Mouse (Mus musculus) embryonic facial prominence, embryonic 12.5 days (tissue): ENCODE results near the gene Arl8b. TPM values are rescaled to one million over a fixed set of nuclear protein-coding genes. Genes with fewer than 3 reads are reported as not detected.
A peak's percentile ranks its signal among the peaks of the same experiment; 100 is the strongest.

Experiments used
- ATAC-seq: fragments of 200-750 bp; cut with Nextera tagmentation; 2 replicates; pipeline ENCODE4 v1.8.0; 2017; ENCODE audit not compliant: insufficient number of reproducible peaks, insufficient read depth, low FRiP score, low TSS enrichment
- H3K27ac ChIP-seq: fragments of 300-500 bp; sonication (generic); 2 replicates; pipeline ENCODE4 v1.5.1; 2016; ENCODE audit warnings: mild to moderate bottlenecking
- H3K27me3 ChIP-seq: fragments of 300-500 bp; sonication (generic); 2 replicates; pipeline ENCODE4 v1.6.1; 2016; ENCODE audit warnings: mild to moderate bottlenecking, moderate library complexity
- H3K36me3 ChIP-seq: fragments of 300-500 bp; sonication (generic); 2 replicates; pipeline ENCODE4 v1.6.1; 2016; ENCODE audit warnings: mild to moderate bottlenecking
- H3K4me1 ChIP-seq: fragments of 300-500 bp; sonication (generic); 2 replicates; pipeline ENCODE4 v1.6.1; 2016
- H3K4me2 ChIP-seq: fragments of 300-500 bp; sonication (generic); replicated peaks from 2 replicates; pipeline ENCODE4 v1.6.1; 2016; ENCODE audit warnings: mild to moderate bottlenecking, moderate library complexity
- H3K4me3 ChIP-seq: fragments of 300-500 bp; sonication (generic); 2 replicates; pipeline ENCODE4 v1.5.1; 2016; ENCODE audit warnings: mild to moderate bottlenecking
- H3K9ac ChIP-seq: fragments of 300-500 bp; sonication (generic); 2 replicates; pipeline ENCODE4 v1.6.1; 2016; ENCODE audit warnings: mild to moderate bottlenecking, moderate library complexity
- H3K9me3 ChIP-seq: fragments of 300-500 bp; sonication (generic); 2 replicates; pipeline ENCODE4 v1.6.1; 2016; ENCODE audit warnings: mild to moderate bottlenecking, moderate library complexity
- WGBS: fragments of 180-500 bp; shearing (Covaris S2); methylation state at CpG from one replicate; pipeline ENCODE4 v1.1.7; 2016; 5-methylcytosine and 5-hydroxymethylcytosine counted together
- polyA plus RNA-seq: library from polyadenylated mRNA; unstranded; fragments of >200 nt; fragmentation: Nextera tagmentation; extraction: Ambion mirVana; gene quantifications from 2 replicates; pipeline ENCODE4 v1.2.1, GENCODE M21; 2016

Gene Arl8b
- polyA plus RNA-seq: 60.9 and 69.5 TPM in 2 replicates

- H3K36me3 ChIP-seq: no peaks in the 10 kb centered on the region
- peak within 1 kb of the TSS; percentile 98 for H3K9ac ChIP-seq
- peaks cover 16% of the 10 kb centered on the region for H3K4me1 ChIP-seq
- H3K9me3 ChIP-seq: no peaks in the 10 kb centered on the region
- H3K4me2 ChIP-seq: peak within 1 kb of the TSS; percentile 76
- no peaks in the 10 kb centered on the region for H3K27me3 ChIP-seq
- 11% methylated on average over 34 of the region's 36 CpGs for WGBS
- peak within 1 kb of the TSS; percentile 100 for H3K4me3 ChIP-seq
- peak; percentile 97 for ATAC-seq
- H3K27ac ChIP-seq: peak within 1 kb of the TSS; percentile 73
These were observed at the start of gene Arl8b for GRCm38 (mm10) chr6:108782526-108783183. Gene Arl8b, plus strand, starts transcription at chr6:108783099.

GRCm38 (mm10) chr6:108735910-108736750 is 46.8 kb upstream of the Arl8b start:
- Histone ChIP-seq H3K27me3 (no peaks in the 10 kb centered on the region), H3K4me3 (no peak overlapping the region), H3K27ac (no peak overlapping the region), H3K4me1 (no peaks in the 10 kb centered on the region), H3K9ac (no peak overlapping the region), H3K9me3 (no peaks in the 10 kb centered on the region), H3K4me2 (no peak overlapping the region), H3K36me3 (no peaks in the 10 kb centered on the region)
- 45% methylated on average over 9 of the region's 9 CpGs for WGBS
- ATAC-seq: no peak

- no peak overlapping the region for H3K9ac ChIP-seq
- ATAC-seq: peak; percentile 44
- 45% methylated on average over 9 of the region's 9 CpGs for WGBS
- H3K4me2 ChIP-seq: no peak overlapping the region
- no peaks in the 10 kb centered on the region for H3K4me1 ChIP-seq
- no peak overlapping the region for H3K27ac ChIP-seq
- no peaks in the 10 kb centered on the region for H3K36me3 ChIP-seq
- H3K4me3 ChIP-seq: no peak overlapping the region
- H3K27me3 ChIP-seq: no peaks in the 10 kb centered on the region
- H3K9me3 ChIP-seq: no peaks in the 10 kb centered on the region
These were observed 44.3 kb upstream of the Arl8b start for GRCm38 (mm10) chr6:108738463-108739203.

GRCm38 (mm10) chr6:108740579-108740978 is 42.3 kb upstream of the Arl8b start:
- no peaks in the 10 kb centered on the region for H3K27me3 ChIP-seq
- no peak for ATAC-seq
- H3K4me3 ChIP-seq: no peak overlapping the region
- no peaks in the 10 kb centered on the region for H3K36me3 ChIP-seq
- no peak overlapping the region for H3K4me2 ChIP-seq
- 80% methylated on average over 4 of the region's 4 CpGs for WGBS
- H3K9ac ChIP-seq: no peak overlapping the region
- no peak overlapping the region for H3K27ac ChIP-seq
- no peaks in the 10 kb centered on the region for H3K4me1 ChIP-seq
- no peaks in the 10 kb centered on the region for H3K9me3 ChIP-seq

GRCm38 (mm10) chr6:108743730-108744129 is 39.2 kb upstream of the Arl8b start:
- Histone ChIP-seq H3K9me3 (no peaks in the 10 kb centered on the region), H3K27me3 (no peaks in the 10 kb centered on the region), H3K4me2 (no peak overlapping the region), H3K27ac (no peak overlapping the region), H3K9ac (no peak overlapping the region), H3K4me1 (no peaks in the 10 kb centered on the region), H3K36me3 (no peaks in the 10 kb centered on the region), H3K4me3 (no peak overlapping the region)
- WGBS: 73% methylated on average over 5 of the region's 5 CpGs
- ATAC-seq: no peak

- 92% methylated on average over 7 of the region's 7 CpGs for WGBS
- no peak overlapping the region for H3K4me3 ChIP-seq
- H3K4me2 ChIP-seq: no peak overlapping the region
- H3K9ac ChIP-seq: no peak overlapping the region
- no peak for ATAC-seq
- no peaks in the 10 kb centered on the region for H3K36me3 ChIP-seq
- H3K4me1 ChIP-seq: no peaks in the 10 kb centered on the region
- no peaks in the 10 kb centered on the region for H3K27me3 ChIP-seq
- no peaks in the 10 kb centered on the region for H3K9me3 ChIP-seq
- H3K27ac ChIP-seq: no peak overlapping the region
These were observed 31.6 kb upstream of the Arl8b start for GRCm38 (mm10) chr6:108751324-108751723.

- ATAC-seq: no peak
- no peak overlapping the region for H3K4me2 ChIP-seq
- no peak overlapping the region for H3K9ac ChIP-seq
- H3K4me3 ChIP-seq: no peak overlapping the region
- no peaks in the 10 kb centered on the region for H3K4me1 ChIP-seq
- H3K36me3 ChIP-seq: no peaks in the 10 kb centered on the region
- WGBS: 56% methylated on average over 5 of the region's 5 CpGs
- no peaks in the 10 kb centered on the region for H3K9me3 ChIP-seq
- no peaks in the 10 kb centered on the region for H3K27me3 ChIP-seq
- no peak overlapping the region for H3K27ac ChIP-seq
These were observed 30.5 kb upstream of the Arl8b start for GRCm38 (mm10) chr6:108752395-108752794.

- no peaks in the 10 kb centered on the region for H3K27me3 ChIP-seq
- H3K27ac ChIP-seq: no peak overlapping the region
- no peak overlapping the region for H3K9ac ChIP-seq
- no peaks in the 10 kb centered on the region for H3K36me3 ChIP-seq
- H3K4me3 ChIP-seq: no peak overlapping the region
- ATAC-seq: no peak
- no peaks in the 10 kb centered on the region for H3K9me3 ChIP-seq
- no peaks in the 10 kb centered on the region for H3K4me1 ChIP-seq
- H3K4me2 ChIP-seq: no peak overlapping the region
- WGBS: 90% methylated on average over 1 of the region's 1 CpGs
These were observed 29.4 kb upstream of the Arl8b start for GRCm38 (mm10) chr6:108753536-108753935.

- ATAC-seq: no peak
- 64% methylated on average over 1 of the region's 1 CpGs for WGBS
- no peaks in the 10 kb centered on the region for H3K9me3 ChIP-seq
- no peaks in the 10 kb centered on the region for H3K36me3 ChIP-seq
- no peaks in the 10 kb centered on the region for H3K4me1 ChIP-seq
- no peak overlapping the region for H3K4me2 ChIP-seq
- H3K9ac ChIP-seq: no peak overlapping the region
- H3K4me3 ChIP-seq: no peak overlapping the region
- H3K27ac ChIP-seq: no peak overlapping the region
- H3K27me3 ChIP-seq: no peaks in the 10 kb centered on the region
These were observed 28.5 kb upstream of the Arl8b start for GRCm38 (mm10) chr6:108754376-108754775.

GRCm38 (mm10) chr6:108755936-108756335 is 27.0 kb upstream of the Arl8b start:
- Histone ChIP-seq H3K4me3 (no peak overlapping the region), H3K4me1 (no peaks in the 10 kb centered on the region), H3K4me2 (no peak overlapping the region), H3K27me3 (no peaks in the 10 kb centered on the region), H3K36me3 (no peaks in the 10 kb centered on the region), H3K27ac (no peak overlapping the region), H3K9ac (no peak overlapping the region), H3K9me3 (no peaks in the 10 kb centered on the region)
- 94% methylated on average over 7 of the region's 7 CpGs for WGBS
- no peak for ATAC-seq

- Histone ChIP-seq H3K9me3 (no peaks in the 10 kb centered on the region), H3K9ac (no peak overlapping the region), H3K27me3 (no peaks in the 10 kb centered on the region), H3K36me3 (no peaks in the 10 kb centered on the region), H3K4me1 (no peaks in the 10 kb centered on the region), H3K27ac (no peak overlapping the region), H3K4me3 (no peak overlapping the region), H3K4me2 (no peak overlapping the region)
- ATAC-seq: no peak
- WGBS: 70% methylated on average over 10 of the region's 10 CpGs
These were observed 23.8 kb upstream of the Arl8b start for GRCm38 (mm10) chr6:108758997-108759697.
